Mouse (Mus musculus): ENCODE data around the gene Tmc2.

- TF ChIP-seq CTCF (IDR thresholded peaks at IDR 0.05; ENCODE audit: low read depth, low read length) (no peak), GATA1 (IDR thresholded peaks at IDR 0.05; ENCODE audit: borderline replicate concordance, low read length) (no peak), TAL1 (conservative IDR thresholded peaks at IDR 0.05; ENCODE audit: low read depth, low read length) (no peak)
Measured at GRCm38 (mm10) chr2:130207376-130207775, 12.4 kb downstream of the Tmc2 start.

Measured in G1E (cell line).